Mouse (Mus musculus) kidney, adult 18-20 months (tissue): ENCODE results near the gene Grin3b.

Experiments used
- DNase-seq: peaks from one replicate; pipeline ENCODE4 v3.0.0; 2021

Grin3b gene

GRCm38 (mm10) chr10:79989870-79990269 lies 19.4 kb downstream of the Grin3b start:
- no peak for DNase-seq

- DNase-seq = no peak
Measured at GRCm38 (mm10) chr10:79991099-79991498, 20.6 kb downstream of the Grin3b start.

- no peak for DNase-seq
Measured at GRCm38 (mm10) chr10:79991548-79991947, 21.0 kb downstream of the Grin3b start.

- peak; percentile 40 for DNase-seq
Measured at GRCm38 (mm10) chr10:79994397-79995115, 24.0 kb downstream of the Grin3b start.

- DNase-seq = no peak
Measured at GRCm38 (mm10) chr10:79995636-79996035, 25.1 kb downstream of the Grin3b start.

- DNase-seq = peak; percentile 97
Measured at GRCm38 (mm10) chr10:79996272-79997033, 25.9 kb downstream of the Grin3b start, which contains the start of gene Abca7. Abca7 (plus strand) TSS chr10:79996494.

- peak; percentile 65 for DNase-seq
Measured at GRCm38 (mm10) chr10:79997034-79997760, 26.7 kb downstream of the Grin3b start.

- DNase-seq = no peak
Measured at GRCm38 (mm10) chr10:79997819-79998218, 27.3 kb downstream of the Grin3b start.

- no peak for DNase-seq
Measured at GRCm38 (mm10) chr10:80001945-80002344, 31.4 kb downstream of the Grin3b start.

GRCm38 (mm10) chr10:80002829-80003228 lies 32.3 kb downstream of the Grin3b start:
- DNase-seq = no peak

- peak; percentile 18 for DNase-seq
Measured at GRCm38 (mm10) chr10:80003374-80004232, 33.1 kb downstream of the Grin3b start.

GRCm38 (mm10) chr10:80004233-80004705 lies 33.8 kb downstream of the Grin3b start:
- DNase-seq = no peak

GRCm38 (mm10) chr10:80011740-80012139 lies 41.2 kb downstream of the Grin3b start:
- no peak for DNase-seq

- no peak for DNase-seq
Measured at GRCm38 (mm10) chr10:80013609-80014008, 43.1 kb downstream of the Grin3b start.

- no peak for DNase-seq
Measured at GRCm38 (mm10) chr10:80014484-80015290, 44.2 kb downstream of the Grin3b start.

GRCm38 (mm10) chr10:80015583-80015982 lies 45.1 kb downstream of the Grin3b start:
- DNase-seq = no peak

- DNase-seq = no peak
Measured at GRCm38 (mm10) chr10:80016511-80016910, 46.0 kb downstream of the Grin3b start, which contains the start of gene Arhgap45. Arhgap45 (plus strand) TSS chr10:80016653.

- no peak for DNase-seq
Measured at GRCm38 (mm10) chr10:80016931-80017330, 46.4 kb downstream of the Grin3b start.

GRCm38 (mm10) chr10:80017361-80017760 lies 46.8 kb downstream of the Grin3b start:
- DNase-seq = no peak

- DNase-seq = no peak
Measured at GRCm38 (mm10) chr10:80017771-80018170, 47.3 kb downstream of the Grin3b start.

GRCm38 (mm10) chr10:80018739-80019297 lies 48.3 kb downstream of the Grin3b start:
- DNase-seq = peak; percentile 31
